Mouse (Mus musculus) heart, postnatal 36 days (tissue): ENCODE data around the gene Txndc15. TPM values are rescaled to one million over a fixed set of nuclear protein-coding genes. Genes with fewer than 3 reads are reported as not detected.

Experiments
- DNase-seq, 2 experiments: peaks; one replicate each; pipeline ENCODE4 v3.0.0; 2021 to 2022
- intact Hi-C: fragments of 180-260 bp; cut with DNase I; formaldehyde crosslinking; loops from one replicate; pipeline ENCODE4 v1.15.1; 2025
- total RNA-seq, 2 experiments: library from RNA; stranded (reverse); gene quantifications; 2 replicates each; pipeline ENCODE4 v1.2.3; 2021

Txndc15 gene
- total RNA-seq, 2 experiments from 2014 or later, result 42.6 to 45.8 TPM

DNA sequence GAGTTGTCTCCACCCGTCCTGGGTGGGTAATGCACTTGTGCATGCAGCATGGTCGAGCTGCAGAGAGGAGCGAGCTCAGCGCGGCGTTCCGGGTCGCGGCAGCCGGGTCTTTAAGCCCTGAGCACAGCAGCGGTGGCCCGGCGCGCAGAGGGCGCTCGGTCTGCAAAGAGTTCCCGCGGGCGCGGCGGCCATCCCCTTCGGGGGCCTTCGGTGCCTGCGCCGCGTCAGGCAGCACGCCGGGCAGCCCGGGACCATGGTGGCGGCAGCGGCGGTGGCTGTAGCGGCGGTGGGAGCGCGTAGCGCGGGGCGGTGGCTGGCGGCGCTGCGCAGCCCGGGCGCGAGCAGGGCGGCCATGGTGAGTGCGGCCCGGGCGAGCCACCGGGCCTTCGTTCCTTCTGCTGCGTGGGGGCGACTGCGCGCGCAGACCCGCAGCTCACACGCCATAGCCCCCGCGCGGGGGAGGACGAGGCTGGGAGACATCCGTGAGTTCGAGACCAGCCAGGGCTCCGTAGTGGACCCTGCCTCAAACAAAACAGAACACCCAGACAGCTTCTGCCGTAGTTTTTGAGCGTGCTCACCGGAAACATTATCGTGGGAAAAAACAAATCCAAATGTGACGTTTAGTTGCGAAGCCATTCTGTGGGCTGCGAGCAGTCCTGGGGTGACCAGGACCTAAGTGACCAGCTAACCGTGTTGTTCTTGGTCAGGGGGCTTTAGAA is 12.8 kb downstream of the Txndc15 start, which contains the start of gene Pcbd2:
Gene Pcbd2, plus strand, starts transcription at position 249 of the 719 bp plus-strand sequence.
- peak; percentile 87 to 90 for DNase-seq
- intact Hi-C loops, result loop anchor here (1.0 to 10.0 kb wide), 4 partner anchors 12 to 428 kb away; partner anchors contain the start of gene B230219D22Rik

DNA sequence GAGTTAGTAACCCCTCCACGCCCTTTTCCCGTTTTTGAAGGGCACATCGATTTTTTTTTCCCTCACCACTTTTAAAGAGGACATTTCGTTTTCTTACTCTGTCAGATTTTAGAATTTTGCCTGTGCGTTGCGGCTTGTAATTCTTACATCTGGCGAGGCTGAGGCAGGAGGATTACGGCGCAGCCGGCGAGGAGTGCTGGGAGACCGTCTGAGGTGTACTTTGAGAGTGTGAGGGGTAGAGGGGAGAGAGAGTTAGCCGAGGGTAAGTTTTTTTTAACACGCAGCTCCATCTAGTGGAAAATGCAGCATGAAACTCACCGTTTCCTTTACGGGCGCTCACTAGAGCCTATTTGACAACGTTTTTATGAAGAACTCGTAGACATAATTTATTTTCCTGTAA is 13.4 kb downstream of the Txndc15 start:
- intact Hi-C loops, result loop anchor here (1.0 to 10.0 kb wide), 5 partner anchors 13 to 427 kb away; partner anchors contain the start of gene B230219D22Rik
- DNase-seq, result peak; percentile 71 to 78

DNA sequence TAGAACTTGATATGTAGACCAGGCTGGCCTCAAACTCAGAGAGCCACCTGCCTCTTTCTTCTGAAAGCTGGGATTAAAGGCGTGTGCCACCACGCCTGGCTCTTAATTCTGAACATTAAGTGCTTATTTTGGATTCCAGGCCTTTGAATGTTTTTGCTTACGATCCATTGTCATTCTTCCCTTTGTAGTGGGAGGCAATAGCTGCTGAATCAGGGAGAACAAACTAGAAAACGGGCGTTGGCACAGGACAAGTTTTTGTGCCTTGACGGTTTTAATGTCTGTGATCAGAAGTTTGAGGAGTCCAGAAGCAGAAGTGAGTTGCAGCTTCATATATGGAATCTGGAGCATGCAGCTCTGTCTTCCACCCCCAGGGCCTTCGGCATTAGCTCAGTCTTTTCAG is 16.3 kb downstream of the Txndc15 start:
- no peak for DNase-seq
- intact Hi-C loops, result no loop called here

DNA sequence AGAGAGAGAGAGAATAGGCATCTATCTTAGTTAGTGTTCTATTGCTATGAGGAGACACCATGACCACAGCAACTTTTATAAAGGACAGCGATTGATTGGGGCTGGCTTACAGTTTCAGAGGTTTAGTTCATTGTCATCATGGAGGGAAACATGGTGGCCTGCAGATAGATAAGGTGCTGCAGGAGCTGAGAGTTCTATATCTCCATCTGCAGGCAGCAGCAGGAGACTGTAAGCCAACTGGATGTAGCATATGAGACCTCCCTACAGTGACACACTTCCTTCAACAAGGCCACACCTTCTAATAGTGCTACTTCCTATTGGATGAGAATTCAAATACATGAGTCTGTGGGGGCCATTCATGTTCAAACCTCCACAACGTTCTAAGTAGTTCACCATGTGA is 17.7 kb downstream of the Txndc15 start:
- DNase-seq, result no peak
- intact Hi-C loops, result no loop called here

DNA sequence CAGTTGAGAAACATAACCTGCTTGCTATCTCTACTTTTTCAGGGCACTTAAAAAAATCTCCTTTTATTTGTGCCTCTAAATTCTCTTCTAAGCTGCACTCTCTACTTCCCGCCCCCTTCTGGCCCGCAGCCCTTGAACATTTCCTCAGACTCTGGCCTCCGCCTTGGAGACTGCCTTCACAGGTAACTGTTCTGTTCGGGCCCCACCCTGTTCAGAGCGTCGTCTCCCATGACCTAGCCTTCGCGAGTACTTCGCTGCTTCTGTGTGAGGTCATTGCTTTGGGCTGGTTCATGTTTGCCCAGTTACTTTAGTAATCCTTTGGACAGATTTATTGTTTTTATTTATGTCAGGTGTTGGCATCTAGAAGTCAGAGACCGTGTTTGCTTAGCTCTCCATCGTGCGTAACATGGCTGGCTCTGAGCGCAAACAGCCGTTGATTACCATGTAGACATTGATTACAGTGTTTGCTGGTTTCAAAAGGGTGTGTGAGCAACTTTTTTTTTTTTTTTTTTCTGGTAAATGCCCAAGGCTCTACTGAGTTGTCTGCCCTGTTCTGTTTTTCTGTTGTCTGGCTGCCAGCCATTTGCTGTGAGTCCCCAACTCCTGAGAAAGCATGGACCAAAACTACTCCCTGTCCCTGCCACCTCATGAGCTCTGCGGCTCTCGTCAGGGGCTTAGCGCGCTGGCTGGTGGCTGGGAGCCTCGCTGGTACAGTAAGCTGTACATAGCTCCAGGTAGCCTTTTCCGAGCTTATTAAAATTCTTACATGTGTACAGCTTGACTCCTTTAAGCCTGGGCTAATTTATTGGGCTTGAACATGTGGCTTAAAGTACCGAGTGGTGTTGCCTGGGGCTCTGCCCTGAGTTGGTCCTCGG is 19.4 kb downstream of the Txndc15 start:
- intact Hi-C loops, result no loop called here
- no peak for DNase-seq

- no peak for DNase-seq
- intact Hi-C loops, result no loop called here
These were observed 23.4 kb downstream of the Txndc15 start for GRCm38 (mm10) chr13:55737885-55738284.

DNA sequence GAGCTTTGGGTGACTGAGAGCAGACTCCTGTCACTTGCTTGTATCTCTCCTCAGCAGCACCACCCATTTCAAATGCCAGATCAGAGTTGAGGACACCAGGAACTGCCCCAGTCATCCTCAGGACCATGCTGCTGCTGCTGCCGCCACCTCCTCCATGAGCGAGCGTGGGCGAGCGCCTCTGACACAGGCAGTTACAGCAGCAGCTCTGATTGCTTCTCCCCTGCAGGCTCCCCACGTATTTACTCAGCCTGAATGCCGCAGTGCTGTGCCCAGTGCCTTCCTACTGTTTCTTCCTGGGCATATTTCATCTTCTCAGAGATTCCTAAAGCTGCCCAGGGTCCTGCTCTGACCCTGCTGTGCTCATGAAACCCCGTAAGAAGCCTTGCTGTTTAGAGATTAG is 27.9 kb downstream of the Txndc15 start:
- DNase-seq, result no peak
- intact Hi-C loops, result no loop called here

DNA sequence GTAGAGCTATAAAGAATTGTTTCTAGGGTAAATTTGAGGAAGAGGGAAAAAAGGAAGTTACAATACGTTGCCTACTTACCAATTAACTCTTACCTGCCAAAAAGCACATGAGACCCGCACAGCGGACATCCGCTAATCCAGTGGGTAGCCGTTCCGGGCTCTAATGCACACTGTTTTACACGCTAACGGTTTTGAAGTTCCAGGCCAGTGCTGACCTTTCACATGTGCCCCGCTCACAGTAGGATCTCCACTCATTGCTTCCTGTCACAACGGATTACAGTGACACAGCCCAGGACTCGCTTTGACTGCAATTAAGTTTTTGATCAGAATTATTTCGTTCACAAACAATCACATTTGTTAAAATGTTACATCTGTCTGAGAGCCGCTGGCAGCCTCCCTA is 39.9 kb downstream of the Txndc15 start:
- DNase-seq, result no peak
- intact Hi-C loops, result no loop called here

DNA sequence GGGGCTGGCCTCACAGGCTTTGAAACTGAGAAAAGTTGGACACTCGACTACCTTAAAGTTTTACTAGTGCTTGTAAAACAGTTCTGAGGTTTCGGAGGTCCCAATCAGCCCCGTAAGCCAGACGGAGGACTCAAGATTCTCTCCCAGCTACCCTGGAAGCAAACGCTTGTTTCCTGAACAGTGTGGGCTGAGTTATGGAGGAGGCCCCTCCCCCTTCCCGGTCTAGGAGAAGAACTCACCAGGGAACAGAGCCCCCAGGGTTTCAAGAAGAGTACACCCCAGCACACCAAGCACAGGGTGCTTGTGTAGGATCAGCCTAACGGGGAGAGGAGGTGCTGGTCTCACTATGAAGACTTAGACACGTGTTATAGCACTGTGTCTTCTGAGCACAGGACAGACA is 42.3 kb downstream of the Txndc15 start:
- intact Hi-C loops, result no loop called here
- no peak for DNase-seq

GRCm38 (mm10) chr13:55757645-55758044 is 43.2 kb downstream of the Txndc15 start:
- intact Hi-C loops, result no loop called here
- no peak for DNase-seq

- no peak for DNase-seq
- intact Hi-C loops, result no loop called here
These were observed 46.1 kb downstream of the Txndc15 start for GRCm38 (mm10) chr13:55760576-55760975.

GRCm38 (mm10) chr13:55761486-55761885 is 47.0 kb downstream of the Txndc15 start:
- intact Hi-C loops, result no loop called here
- DNase-seq, result no peak

DNA sequence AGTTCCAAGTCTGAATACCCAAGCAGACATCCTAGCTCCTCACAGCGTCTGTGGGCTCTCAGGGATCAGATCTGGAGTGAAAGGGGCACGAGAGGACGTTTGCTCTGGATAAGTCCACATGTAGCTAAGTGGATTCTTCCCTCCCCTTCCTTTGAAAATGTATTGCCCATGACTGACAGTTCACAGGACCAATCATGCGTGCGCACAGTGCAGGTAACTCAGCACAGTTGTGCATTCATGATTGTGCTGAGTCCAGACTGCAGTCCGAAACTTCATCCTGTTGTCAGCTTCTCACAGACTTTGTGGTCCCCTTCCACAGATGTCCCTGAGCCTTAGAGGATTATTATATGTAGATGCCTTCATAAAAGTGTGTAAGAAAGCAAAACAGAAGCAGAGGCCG is 59.9 kb downstream of the Txndc15 start:
- intact Hi-C loops, result no loop called here
- no peak for DNase-seq

GRCm38 (mm10) chr13:55775056-55775455 is 60.6 kb downstream of the Txndc15 start:
- no peak for DNase-seq
- intact Hi-C loops, result no loop called here

Other genes with a start within 250 kb of the Txndc15 start
- 1 to 10 TPM; 9.4 to 9.6 TPM for gene Dbn1, start 226.5 kb upstream of the Txndc15 start, total RNA-seq
- 10 to 100 TPM; 49.3 to 49.9 TPM for gene Pdlim7, start 201.0 kb upstream of the Txndc15 start, total RNA-seq
- 1 to 10 TPM; 2.2 to 2.7 TPM for gene Dok3, start 185.4 kb upstream of the Txndc15 start, total RNA-seq
- 10 to 100 TPM; 14.4 to 14.7 TPM for gene Ddx41, start 178.0 kb upstream of the Txndc15 start, total RNA-seq
- 10 to 100 TPM; 13.7 to 18.1 TPM for gene Fam193b, start 143.5 kb upstream of the Txndc15 start, total RNA-seq
- gene Tmed9, start 140.9 kb upstream of the Txndc15 start, total RNA-seq, result 10 to 100 TPM; 85.3 to 86.2 TPM
- 1 to 10 TPM; 9.0 to 9.7 TPM for gene B4galt7, start 114.8 kb upstream of the Txndc15 start, total RNA-seq
- 10 to 100 TPM; 12.5 TPM for gene Caml, start 91.6 kb upstream of the Txndc15 start, total RNA-seq
- 10 to 100 TPM; 21.4 to 23.2 TPM for gene Ddx46, start 79.6 kb upstream of the Txndc15 start, total RNA-seq
- gene B230219D22Rik, start 21.5 kb upstream of the Txndc15 start, total RNA-seq, result 10 to 100 TPM; 39.6 to 45.0 TPM
- gene Pcbd2, start 12.7 kb downstream of the Txndc15 start, total RNA-seq, result 10 to 100 TPM; 45.2 to 49.6 TPM
- not detected for gene Catsper3, start 69.9 kb downstream of the Txndc15 start, total RNA-seq
- gene Pitx1, start 121.5 kb downstream of the Txndc15 start, total RNA-seq, result not detected